Mouse (Mus musculus) c-Kit-positive CD71-positive TER-119-negative erythroid progenitor cells, embryonic 14.5 days (primary cell): Measurements from ENCODE around the gene Olfr1192-ps1.
"Not testable (repeated sequence)": the region's sequence is repeated elsewhere in the genome, so short reads cannot be mapped to it uniquely, and the experiment has no call there.

Source experiments
- DNase-seq: peaks from one replicate; pipeline ENCODE4 v3.0.0-alpha.2; 2013; ENCODE audit warnings: low read depth

The Olfr1192-ps1 gene

GRCm38 (mm10) chr2:88648209-88648608 is at the start of gene Olfr1192-ps1:
TSS of gene Olfr1192-ps1 (plus strand) at chr2:88648509.
- no peak for DNase-seq

GRCm38 (mm10) chr2:88640242-88640641 is 8.1 kb upstream of the Olfr1192-ps1 start, which contains the start of gene Olfr1191-ps1:
TSS of gene Olfr1191-ps1 (plus strand) at chr2:88640542.
- not testable (repeated sequence) for DNase-seq

GRCm38 (mm10) chr2:88675328-88675727 is 27.0 kb downstream of the Olfr1192-ps1 start, which contains the start of gene Olfr1193:
TSS of gene Olfr1193 (plus strand) at chr2:88675628.
- DNase-seq, result not testable (repeated sequence)

- DNase-seq, result no peak
These were observed 40.8 kb downstream of the Olfr1192-ps1 start, which contains the start of gene Olfr1195 for GRCm38 (mm10) chr2:88689087-88689486. TSS of gene Olfr1195 (minus strand) at chr2:88689187.

GRCm38 (mm10) chr2:88704497-88704896 is 56.2 kb downstream of the Olfr1192-ps1 start, which contains the start of gene Olfr1196:
TSS of gene Olfr1196 (minus strand) at chr2:88704597.
- DNase-seq, result no peak
